Mouse (Mus musculus) lung, postnatal 0 days (tissue): ENCODE data around the gene Apoc2.

Experiments
- CTCF ChIP-seq: IDR thresholded peaks from 2 replicates; pipeline ENCODE4 v1.5.1; 2016; ENCODE audit warnings: antibody characterized with exemption, mild to moderate bottlenecking
- EP300 ChIP-seq: IDR thresholded peaks from 2 replicates; pipeline ENCODE4 v1.6.1; 2016; ENCODE audit warnings: antibody characterized with exemption, mild to moderate bottlenecking, control low read depth

DNA sequence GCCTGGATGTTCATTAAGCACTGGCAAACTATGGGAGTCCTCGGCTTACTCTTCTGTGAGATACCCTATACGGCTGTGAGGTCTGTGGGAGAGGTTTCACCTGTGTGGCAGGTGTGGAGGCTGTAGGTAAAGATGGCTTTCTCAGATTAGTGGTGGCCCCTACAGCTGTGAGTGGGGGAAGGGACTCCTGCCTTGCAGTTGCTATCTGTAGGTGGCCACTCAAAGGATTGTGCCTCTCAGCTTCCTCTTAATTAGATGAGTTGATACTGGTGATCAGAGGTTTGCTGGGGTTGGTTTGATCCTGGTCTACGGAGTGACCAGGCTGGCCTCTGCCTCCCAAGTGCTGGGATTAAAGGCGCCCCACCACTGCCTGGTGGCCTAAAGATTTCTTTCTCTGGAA is 26.7 kb upstream of the Apoc2 start:
- TF ChIP-seq CTCF (no peak), EP300 (no peak)
